Mouse (Mus musculus): Measurements from ENCODE around the gene Hivep2. TPM values are rescaled to one million over a fixed set of nuclear protein-coding genes. Genes with fewer than 3 reads are reported as not detected.

The Hivep2 gene
- total and polyA plus RNA-seq, 3 experiments: 0.16 TPM; not detected in 2

GRCm38 (mm10) chr10:14004769-14005517 lies 39.1 kb downstream of the Hivep2 start:
- no peak for TF ChIP-seq GATA1 (IDR thresholded peaks at IDR 0.05; ENCODE audit: borderline replicate concordance, low read length)
- no peak for TF ChIP-seq POLR2AphosphoS5 (IDR thresholded peaks at IDR 0.05; ENCODE audit: insufficient replicate concordance, low read depth, low read length)
- TF ChIP-seq GATA2 (IDR thresholded peaks at IDR 0.05; ENCODE audit: borderline replicate concordance, low read depth, low read length): no peak
- TF ChIP-seq CTCF (IDR thresholded peaks at IDR 0.05; ENCODE audit: low read depth, low read length): no peak
- TF ChIP-seq TAL1 (conservative IDR thresholded peaks at IDR 0.05; ENCODE audit: low read depth, low read length): no peak
- Histone ChIP-seq H3K4me3 (ENCODE audit: low read depth, low read length) (no peak overlapping the region), H3K9me3 (replicated peaks) (no peaks in the 10 kb centered on the region), H3K27me3 (ENCODE audit: insufficient read depth, low read length) (no peaks in the 10 kb centered on the region), H3K36me3 (replicated peaks) (no peaks in the 10 kb centered on the region), H3K4me1 (ENCODE audit: insufficient read depth, low read depth, low read length) (no peaks in the 10 kb centered on the region)
- ATAC-seq (ENCODE audit: extremely low read depth, insufficient number of reproducible peaks, low FRiP score, poor library complexity, severe bottlenecking): no peak
- DNase-seq (ENCODE audit: low spot score): no peak

GRCm38 (mm10) chr10:14009721-14010120 lies 43.8 kb downstream of the Hivep2 start:
- no peak for ATAC-seq (ENCODE audit: extremely low read depth, insufficient number of reproducible peaks, low FRiP score, poor library complexity, severe bottlenecking)
- no peaks in the 10 kb centered on the region for H3K4me1 ChIP-seq (ENCODE audit: insufficient read depth, low read depth, low read length)
- TF ChIP-seq GATA1 (IDR thresholded peaks at IDR 0.05; ENCODE audit: borderline replicate concordance, low read length): no peak
- TF ChIP-seq POLR2AphosphoS5 (IDR thresholded peaks at IDR 0.05; ENCODE audit: insufficient replicate concordance, low read depth, low read length): no peak
- no peak for TF ChIP-seq CTCF (IDR thresholded peaks at IDR 0.05; ENCODE audit: low read depth, low read length)
- TF ChIP-seq TAL1 (conservative IDR thresholded peaks at IDR 0.05; ENCODE audit: low read depth, low read length): no peak
- TF ChIP-seq GATA2 (IDR thresholded peaks at IDR 0.05; ENCODE audit: borderline replicate concordance, low read depth, low read length): no peak
- H3K27me3 ChIP-seq (ENCODE audit: insufficient read depth, low read length): no peaks in the 10 kb centered on the region
- no peaks in the 10 kb centered on the region for H3K36me3 ChIP-seq (replicated peaks)
- DNase-seq (ENCODE audit: low spot score): no peak
- H3K4me3 ChIP-seq (ENCODE audit: low read depth, low read length): no peak overlapping the region
- H3K9me3 ChIP-seq (replicated peaks): no peaks in the 10 kb centered on the region

DNA sequence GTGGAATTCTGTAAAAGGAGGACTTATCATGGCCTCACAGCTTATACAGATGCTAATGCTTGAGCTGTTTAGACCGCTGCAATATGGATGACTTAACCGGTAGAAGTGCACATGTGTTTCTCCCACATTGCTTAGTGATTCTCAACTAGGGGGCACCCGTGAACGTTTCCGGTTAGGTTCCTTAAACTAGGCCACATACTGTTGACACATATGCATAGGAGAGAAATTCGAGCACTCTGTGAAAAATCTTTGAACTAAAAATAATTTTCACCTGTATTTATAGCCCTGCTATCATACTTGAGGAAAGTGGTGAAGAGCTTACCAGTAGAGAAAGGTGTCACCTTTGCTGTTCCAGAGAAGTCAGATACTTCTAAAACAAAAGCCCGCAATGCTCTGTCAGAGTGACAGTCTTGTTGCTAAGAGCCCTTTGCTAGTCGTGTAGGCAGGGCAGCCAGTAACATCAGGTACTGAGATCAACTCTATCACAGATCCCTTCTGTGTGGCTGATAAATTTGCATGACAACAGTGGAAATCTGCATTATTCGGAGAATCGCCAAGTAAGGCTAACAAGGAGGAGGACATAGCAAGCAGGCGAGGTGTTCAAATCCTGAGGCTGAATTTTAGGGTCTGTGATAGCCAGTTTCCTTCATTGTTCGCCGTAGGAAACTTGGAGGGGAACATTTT lies 50.6 kb downstream of the Hivep2 start:
- no peaks in the 10 kb centered on the region for H3K36me3 ChIP-seq (replicated peaks)
- no peak for ATAC-seq (ENCODE audit: extremely low read depth, insufficient number of reproducible peaks, low FRiP score, poor library complexity, severe bottlenecking)
- H3K9me3 ChIP-seq (replicated peaks): no peaks in the 10 kb centered on the region
- no peaks in the 10 kb centered on the region for H3K27me3 ChIP-seq (ENCODE audit: insufficient read depth, low read length)
- TF ChIP-seq POLR2AphosphoS5 (IDR thresholded peaks at IDR 0.05; ENCODE audit: insufficient replicate concordance, low read depth, low read length): no peak
- TF ChIP-seq GATA2 (IDR thresholded peaks at IDR 0.05; ENCODE audit: borderline replicate concordance, low read depth, low read length): no peak
- TF ChIP-seq TAL1 (conservative IDR thresholded peaks at IDR 0.05; ENCODE audit: low read depth, low read length): no peak
- TF ChIP-seq GATA1 (IDR thresholded peaks at IDR 0.05; ENCODE audit: borderline replicate concordance, low read length): no peak
- no peak for TF ChIP-seq CTCF (IDR thresholded peaks at IDR 0.05; ENCODE audit: low read depth, low read length)
- no peaks in the 10 kb centered on the region for H3K4me1 ChIP-seq (ENCODE audit: insufficient read depth, low read depth, low read length)
- DNase-seq (ENCODE audit: low spot score): no peak
- no peak overlapping the region for H3K4me3 ChIP-seq (ENCODE audit: low read depth, low read length)

GRCm38 (mm10) chr10:14017338-14017737 lies 51.5 kb downstream of the Hivep2 start:
- no peak for ATAC-seq (ENCODE audit: extremely low read depth, insufficient number of reproducible peaks, low FRiP score, poor library complexity, severe bottlenecking)
- Histone ChIP-seq H3K9me3 (replicated peaks) (no peaks in the 10 kb centered on the region), H3K4me3 (ENCODE audit: low read depth, low read length) (no peak overlapping the region), H3K4me1 (ENCODE audit: insufficient read depth, low read depth, low read length) (no peaks in the 10 kb centered on the region), H3K36me3 (replicated peaks) (no peaks in the 10 kb centered on the region), H3K27me3 (ENCODE audit: insufficient read depth, low read length) (no peaks in the 10 kb centered on the region)
- DNase-seq (ENCODE audit: low spot score): no peak
- TF ChIP-seq GATA1 (IDR thresholded peaks at IDR 0.05; ENCODE audit: borderline replicate concordance, low read length) (no peak), GATA2 (IDR thresholded peaks at IDR 0.05; ENCODE audit: borderline replicate concordance, low read depth, low read length) (no peak), TAL1 (conservative IDR thresholded peaks at IDR 0.05; ENCODE audit: low read depth, low read length) (no peak)

DNA sequence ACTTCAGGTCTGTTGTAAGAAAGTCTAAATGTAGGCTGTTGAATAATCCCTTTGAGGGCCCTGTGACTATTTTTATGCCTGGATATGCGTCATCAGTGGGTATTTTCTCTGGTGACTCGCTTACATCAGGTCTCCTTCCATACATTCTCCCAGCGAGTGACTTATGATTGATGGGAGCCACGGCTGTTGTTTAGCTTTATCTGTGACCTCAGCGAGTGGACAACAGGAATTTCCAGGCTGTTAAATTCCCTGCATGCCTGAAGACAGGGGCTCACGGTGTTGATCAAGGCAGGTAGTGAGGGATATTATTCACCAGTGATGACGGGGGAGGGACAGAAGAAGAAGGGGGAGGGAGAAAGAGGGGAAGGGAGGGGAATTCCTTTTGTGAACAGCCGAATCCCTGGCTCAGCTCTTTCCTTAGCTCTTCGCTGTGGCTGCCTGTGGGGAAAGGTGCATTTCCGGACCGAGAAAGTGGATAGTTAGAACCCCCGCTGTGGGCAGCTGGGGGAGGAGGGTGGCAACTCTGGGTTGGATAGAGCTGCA lies 52.0 kb downstream of the Hivep2 start:
- H3K4me1 ChIP-seq (ENCODE audit: insufficient read depth, low read depth, low read length): no peaks in the 10 kb centered on the region
- H3K4me3 ChIP-seq (ENCODE audit: low read depth, low read length): no peak overlapping the region
- H3K9me3 ChIP-seq (replicated peaks): no peaks in the 10 kb centered on the region
- TF ChIP-seq GATA1 (IDR thresholded peaks at IDR 0.05; ENCODE audit: borderline replicate concordance, low read length): no peak
- no peak for TF ChIP-seq CTCF (IDR thresholded peaks at IDR 0.05; ENCODE audit: low read depth, low read length)
- TF ChIP-seq TAL1 (conservative IDR thresholded peaks at IDR 0.05; ENCODE audit: low read depth, low read length): no peak
- TF ChIP-seq POLR2AphosphoS5 (IDR thresholded peaks at IDR 0.05; ENCODE audit: insufficient replicate concordance, low read depth, low read length): no peak
- no peak for TF ChIP-seq GATA2 (IDR thresholded peaks at IDR 0.05; ENCODE audit: borderline replicate concordance, low read depth, low read length)
- ATAC-seq (ENCODE audit: extremely low read depth, insufficient number of reproducible peaks, low FRiP score, poor library complexity, severe bottlenecking): no peak
- no peaks in the 10 kb centered on the region for H3K27me3 ChIP-seq (ENCODE audit: insufficient read depth, low read length)
- no peak for DNase-seq (ENCODE audit: low spot score)
- no peaks in the 10 kb centered on the region for H3K36me3 ChIP-seq (replicated peaks)

GRCm38 (mm10) chr10:14018672-14019071 lies 52.8 kb downstream of the Hivep2 start:
- DNase-seq (ENCODE audit: low spot score) (no peak), ATAC-seq (ENCODE audit: extremely low read depth, insufficient number of reproducible peaks, low FRiP score, poor library complexity, severe bottlenecking) (no peak)
- no peaks in the 10 kb centered on the region for H3K4me1 ChIP-seq (ENCODE audit: insufficient read depth, low read depth, low read length)

More at GRCm38 (mm10) chr10:14018672-14019071, 52.8 kb downstream of the Hivep2 start:
- Histone ChIP-seq H3K27me3 (ENCODE audit: insufficient read depth, low read length) (no peaks in the 10 kb centered on the region), H3K4me3 (ENCODE audit: low read depth, low read length) (no peak overlapping the region), H3K9me3 (replicated peaks) (no peaks in the 10 kb centered on the region), H3K36me3 (replicated peaks) (no peaks in the 10 kb centered on the region)
- no peak for TF ChIP-seq GATA1 (IDR thresholded peaks at IDR 0.05; ENCODE audit: borderline replicate concordance, low read length)
- no peak for TF ChIP-seq GATA2 (IDR thresholded peaks at IDR 0.05; ENCODE audit: borderline replicate concordance, low read depth, low read length)
- no peak for TF ChIP-seq POLR2AphosphoS5 (IDR thresholded peaks at IDR 0.05; ENCODE audit: insufficient replicate concordance, low read depth, low read length)
- TF ChIP-seq TAL1 (conservative IDR thresholded peaks at IDR 0.05; ENCODE audit: low read depth, low read length): no peak
- no peak for TF ChIP-seq CTCF (IDR thresholded peaks at IDR 0.05; ENCODE audit: low read depth, low read length)
